Mouse (Mus musculus): ENCODE measurements around the gene Prkn. TPM values are rescaled to one million over a fixed set of nuclear protein-coding genes. Genes with fewer than 3 reads are reported as not detected.

Prkn gene
- polyA plus RNA-seq, 1 experiment from 2014 or later, result 0.14 TPM

- WGBS, result 70% methylated on average over 2 of the region's 2 CpGs
- ATAC-seq (replicated peaks; ENCODE audit: low FRiP score), result no peak
- no peak overlapping the region for H3K4me3 ChIP-seq (ENCODE audit: low read depth, low read length)
- no peaks in the 10 kb centered on the region for H3K9me3 ChIP-seq (ENCODE audit: control insufficient read depth, low read length)
- no peaks in the 10 kb centered on the region for H3K4me1 ChIP-seq (replicated peaks; ENCODE audit: control insufficient read depth, insufficient read depth, low read length)
- H3K27me3 ChIP-seq (replicated peaks; ENCODE audit: control insufficient read depth, insufficient read depth, low read length), result 0 out of 2 replicates have a peak, but pooled peaks cover 6% of the 10 kb centered on the region
- H3K9ac ChIP-seq (ENCODE audit: low read depth, low read length), result no peak overlapping the region
- no peak overlapping the region for H3K4me2 ChIP-seq
- no peaks in the 10 kb centered on the region for H3K36me3 ChIP-seq (ENCODE audit: control insufficient read depth, insufficient read depth, low read length)
- DNase-seq (ENCODE audit: low spot score), result no peak
- H3K27ac ChIP-seq (ENCODE audit: low read depth, low read length), result no peak overlapping the region
Measured at GRCm38 (mm10) chr17:11817886-11818285, 977.7 kb downstream of the Prkn start.

- no peak overlapping the region for H3K27ac ChIP-seq (ENCODE audit: low read depth, low read length)
- no peak for ATAC-seq (replicated peaks; ENCODE audit: low FRiP score)
Measured at GRCm38 (mm10) chr17:11819506-11819905, 979.3 kb downstream of the Prkn start.

DNA sequence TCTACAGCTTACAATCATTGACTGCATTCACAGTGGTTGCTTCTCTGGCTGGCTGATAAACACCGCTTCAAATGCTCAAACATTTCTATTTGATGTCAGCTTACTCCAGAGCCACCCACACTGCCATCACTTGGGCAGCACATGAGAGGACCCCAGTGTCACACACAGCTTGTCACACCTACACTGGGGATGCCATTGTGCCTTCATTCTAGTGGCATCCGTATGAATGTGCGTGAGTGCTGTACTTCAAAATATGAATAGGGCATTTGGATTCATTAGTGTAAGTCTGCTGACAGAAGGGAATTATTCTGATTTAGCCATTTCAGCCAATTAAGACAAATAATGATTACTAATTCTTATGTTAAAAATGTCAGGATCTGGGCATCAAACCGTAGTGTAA is 980.6 kb downstream of the Prkn start:
- Histone ChIP-seq H3K4me2 (no peak overlapping the region), H3K4me3 (ENCODE audit: low read depth, low read length) (no peak overlapping the region), H3K27me3 (replicated peaks; ENCODE audit: control insufficient read depth, insufficient read depth, low read length) (0 out of 2 replicates have a peak, but pooled peaks cover 6% of the 10 kb centered on the region), H3K4me1 (replicated peaks; ENCODE audit: control insufficient read depth, insufficient read depth, low read length) (no peaks in the 10 kb centered on the region), H3K27ac (ENCODE audit: low read depth, low read length) (no peak overlapping the region), H3K9ac (ENCODE audit: low read depth, low read length) (no peak overlapping the region), H3K36me3 (ENCODE audit: control insufficient read depth, insufficient read depth, low read length) (no peaks in the 10 kb centered on the region), H3K9me3 (ENCODE audit: control insufficient read depth, low read length) (no peaks in the 10 kb centered on the region)
- DNase-seq (ENCODE audit: low spot score) (no peak), ATAC-seq (replicated peaks; ENCODE audit: low FRiP score) (no peak)
- WGBS, result 84% methylated on average over 4 of the region's 4 CpGs

More at GRCm38 (mm10) chr17:11819506-11819905, 979.3 kb downstream of the Prkn start:
- H3K9ac ChIP-seq (ENCODE audit: low read depth, low read length), result no peak overlapping the region
- DNase-seq (ENCODE audit: low spot score), result no peak
- no peaks in the 10 kb centered on the region for H3K9me3 ChIP-seq (ENCODE audit: control insufficient read depth, low read length)
- H3K4me1 ChIP-seq (replicated peaks; ENCODE audit: control insufficient read depth, insufficient read depth, low read length), result no peaks in the 10 kb centered on the region
- H3K4me3 ChIP-seq (ENCODE audit: low read depth, low read length), result no peak overlapping the region
- no peak overlapping the region for H3K4me2 ChIP-seq
- H3K36me3 ChIP-seq (ENCODE audit: control insufficient read depth, insufficient read depth, low read length), result no peaks in the 10 kb centered on the region
- 69% methylated on average over 8 of the region's 8 CpGs for WGBS
- H3K27me3 ChIP-seq (replicated peaks; ENCODE audit: control insufficient read depth, insufficient read depth, low read length), result 0 out of 2 replicates have a peak, but pooled peaks cover 6% of the 10 kb centered on the region

GRCm38 (mm10) chr17:11829501-11829900 is 989.3 kb downstream of the Prkn start:
- DNase-seq (ENCODE audit: low spot score) (no peak), ATAC-seq (replicated peaks; ENCODE audit: low FRiP score) (no peak)
- Histone ChIP-seq H3K27me3 (replicated peaks; ENCODE audit: control insufficient read depth, insufficient read depth, low read length) (no peaks in the 10 kb centered on the region), H3K9ac (ENCODE audit: low read depth, low read length) (no peak overlapping the region), H3K4me2 (no peak overlapping the region), H3K4me1 (replicated peaks; ENCODE audit: control insufficient read depth, insufficient read depth, low read length) (no peaks in the 10 kb centered on the region), H3K4me3 (ENCODE audit: low read depth, low read length) (no peak overlapping the region), H3K9me3 (ENCODE audit: control insufficient read depth, low read length) (no peaks in the 10 kb centered on the region), H3K36me3 (ENCODE audit: control insufficient read depth, insufficient read depth, low read length) (no peaks in the 10 kb centered on the region), H3K27ac (ENCODE audit: low read depth, low read length) (no peak overlapping the region)
- WGBS, result 50% methylated on average over 3 of the region's 3 CpGs

DNA sequence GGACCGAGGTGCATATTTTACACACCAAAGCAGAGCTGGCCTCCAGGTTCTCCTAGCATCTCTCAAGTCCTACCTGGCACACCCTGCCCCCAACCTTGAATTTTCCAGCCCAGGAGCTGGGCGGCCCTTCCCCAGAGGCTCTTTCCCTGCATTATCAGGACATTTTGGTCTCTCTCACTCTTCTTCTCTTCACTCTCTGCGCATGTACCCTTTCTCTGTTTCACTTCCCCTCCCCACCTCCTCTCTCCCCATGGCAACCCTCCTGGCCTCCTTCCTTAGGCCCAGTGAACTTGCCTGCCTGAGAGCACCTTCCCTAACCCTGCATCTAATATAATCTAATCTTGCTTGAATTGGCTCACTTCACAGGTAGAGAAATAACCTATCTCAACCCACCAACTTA is 996.9 kb downstream of the Prkn start:
- 85% methylated on average over 3 of the region's 3 CpGs for WGBS
- H3K4me2 ChIP-seq, result no peak overlapping the region
- ATAC-seq (replicated peaks; ENCODE audit: low FRiP score) (no peak), DNase-seq (ENCODE audit: low spot score) (no peak)
- H3K9me3 ChIP-seq (ENCODE audit: control insufficient read depth, low read length), result no peaks in the 10 kb centered on the region
- no peaks in the 10 kb centered on the region for H3K4me1 ChIP-seq (replicated peaks; ENCODE audit: control insufficient read depth, insufficient read depth, low read length)
- no peaks in the 10 kb centered on the region for H3K36me3 ChIP-seq (ENCODE audit: control insufficient read depth, insufficient read depth, low read length)
- H3K9ac ChIP-seq (ENCODE audit: low read depth, low read length), result no peak overlapping the region
- no peak overlapping the region for H3K4me3 ChIP-seq (ENCODE audit: low read depth, low read length)
- no peaks in the 10 kb centered on the region for H3K27me3 ChIP-seq (replicated peaks; ENCODE audit: control insufficient read depth, insufficient read depth, low read length)
- no peak overlapping the region for H3K27ac ChIP-seq (ENCODE audit: low read depth, low read length)

DNA sequence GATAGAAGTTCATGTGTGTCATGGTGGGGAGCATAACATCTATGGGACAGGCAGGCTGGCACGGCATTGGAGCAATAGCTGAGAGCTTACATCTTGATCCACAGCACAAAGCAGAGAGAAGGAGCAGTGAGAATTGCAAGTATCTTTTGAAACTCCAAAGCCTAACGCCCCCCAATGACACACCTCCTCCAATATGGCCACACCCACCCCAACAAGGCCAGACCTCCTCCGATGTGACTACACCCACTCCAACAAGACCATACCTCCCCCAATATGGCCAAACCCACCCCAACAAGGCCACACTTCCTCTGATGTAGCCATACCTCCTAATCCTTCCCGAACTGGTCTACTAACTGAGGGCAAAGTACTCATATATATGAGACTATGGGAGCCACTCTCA is 1004.3 kb downstream of the Prkn start:
- Histone ChIP-seq H3K36me3 (ENCODE audit: control insufficient read depth, insufficient read depth, low read length) (no peaks in the 10 kb centered on the region), H3K9me3 (ENCODE audit: control insufficient read depth, low read length) (no peaks in the 10 kb centered on the region), H3K27ac (ENCODE audit: low read depth, low read length) (no peak overlapping the region), H3K4me1 (replicated peaks; ENCODE audit: control insufficient read depth, insufficient read depth, low read length) (0 out of 2 replicates have a peak, but pooled peaks cover 2% of the 10 kb centered on the region), H3K4me3 (ENCODE audit: low read depth, low read length) (no peak overlapping the region), H3K27me3 (replicated peaks; ENCODE audit: control insufficient read depth, insufficient read depth, low read length) (no peaks in the 10 kb centered on the region), H3K9ac (ENCODE audit: low read depth, low read length) (no peak overlapping the region), H3K4me2 (no peak overlapping the region)
- DNase-seq (ENCODE audit: low spot score) (no peak), ATAC-seq (replicated peaks; ENCODE audit: low FRiP score) (no peak)
- WGBS, result 87% methylated on average over 4 of the region's 4 CpGs

DNA sequence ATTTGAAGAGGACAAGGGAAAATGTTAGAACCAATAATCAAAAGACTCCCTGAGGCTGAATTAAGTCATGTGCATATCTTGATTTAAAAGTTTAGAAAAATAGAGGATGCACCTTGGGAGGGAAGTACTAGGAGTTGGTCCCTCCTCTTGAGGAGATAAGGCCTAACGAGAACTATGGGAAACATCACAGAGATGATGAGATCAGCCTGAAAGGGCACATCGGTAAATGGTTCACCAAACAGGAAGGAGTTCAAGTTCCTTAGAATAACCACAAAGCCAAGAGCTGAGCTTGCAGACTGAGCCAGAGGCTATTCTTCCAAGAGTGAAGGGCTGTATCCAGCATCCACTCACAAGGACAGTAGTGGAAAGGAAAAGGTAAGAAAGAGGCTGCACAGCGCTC is 1004.8 kb downstream of the Prkn start:
- DNase-seq (ENCODE audit: low spot score), result no peak
- Histone ChIP-seq H3K9ac (ENCODE audit: low read depth, low read length) (no peak overlapping the region), H3K27ac (ENCODE audit: low read depth, low read length) (no peak overlapping the region), H3K36me3 (ENCODE audit: control insufficient read depth, insufficient read depth, low read length) (no peaks in the 10 kb centered on the region), H3K9me3 (ENCODE audit: control insufficient read depth, low read length) (no peaks in the 10 kb centered on the region), H3K4me2 (no peak overlapping the region), H3K27me3 (replicated peaks; ENCODE audit: control insufficient read depth, insufficient read depth, low read length) (no peaks in the 10 kb centered on the region), H3K4me1 (replicated peaks; ENCODE audit: control insufficient read depth, insufficient read depth, low read length) (0 out of 2 replicates have a peak, but pooled peaks cover 2% of the 10 kb centered on the region), H3K4me3 (ENCODE audit: low read depth, low read length) (no peak overlapping the region)
- 51% methylated on average over 3 of the region's 3 CpGs for WGBS
- no peak for ATAC-seq (replicated peaks; ENCODE audit: low FRiP score)

GRCm38 (mm10) chr17:11845506-11845905 is 1005.3 kb downstream of the Prkn start:
- Histone ChIP-seq H3K4me3 (ENCODE audit: low read depth, low read length) (no peak overlapping the region), H3K4me2 (no peak overlapping the region), H3K27ac (ENCODE audit: low read depth, low read length) (no peak overlapping the region), H3K36me3 (ENCODE audit: control insufficient read depth, insufficient read depth, low read length) (no peaks in the 10 kb centered on the region), H3K27me3 (replicated peaks; ENCODE audit: control insufficient read depth, insufficient read depth, low read length) (no peaks in the 10 kb centered on the region), H3K4me1 (replicated peaks; ENCODE audit: control insufficient read depth, insufficient read depth, low read length) (0 out of 2 replicates have a peak, but pooled peaks cover 2% of the 10 kb centered on the region), H3K9me3 (ENCODE audit: control insufficient read depth, low read length) (no peaks in the 10 kb centered on the region), H3K9ac (ENCODE audit: low read depth, low read length) (no peak overlapping the region)
- ATAC-seq (replicated peaks; ENCODE audit: low FRiP score), result no peak
- DNase-seq (ENCODE audit: low spot score), result no peak
- WGBS, result 39% methylated on average over 2 of the region's 2 CpGs

DNA sequence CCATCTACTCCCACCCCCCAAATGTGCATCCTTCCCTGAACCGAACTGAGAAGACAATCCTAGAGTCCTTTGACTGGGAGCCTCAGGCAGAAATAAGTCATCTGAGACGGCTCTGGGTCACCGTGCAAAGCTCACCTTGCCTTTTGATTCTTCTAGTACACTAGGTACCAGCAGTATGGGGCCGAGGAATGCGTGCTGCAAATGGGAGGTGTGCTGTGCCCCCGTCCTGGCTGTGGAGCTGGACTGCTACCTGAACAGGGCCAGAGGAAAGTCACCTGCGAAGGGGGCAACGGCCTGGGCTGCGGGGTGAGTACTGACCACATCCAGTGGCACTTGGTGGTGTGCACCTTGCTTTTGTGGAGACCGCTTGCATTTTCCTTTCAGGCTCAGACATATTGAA is 1014.4 kb downstream of the Prkn start:
- peak; percentile 20 for DNase-seq (ENCODE audit: low spot score)

More for the DNA sequence above, 1014.4 kb downstream of the Prkn start:
- Histone ChIP-seq H3K9ac (ENCODE audit: low read depth, low read length) (no peak overlapping the region), H3K9me3 (ENCODE audit: control insufficient read depth, low read length) (no peaks in the 10 kb centered on the region), H3K4me3 (ENCODE audit: low read depth, low read length) (no peak overlapping the region), H3K4me1 (replicated peaks; ENCODE audit: control insufficient read depth, insufficient read depth, low read length) (no peaks in the 10 kb centered on the region), H3K27ac (ENCODE audit: low read depth, low read length) (no peak overlapping the region), H3K4me2 (no peak overlapping the region), H3K36me3 (ENCODE audit: control insufficient read depth, insufficient read depth, low read length) (no peaks in the 10 kb centered on the region), H3K27me3 (replicated peaks; ENCODE audit: control insufficient read depth, insufficient read depth, low read length) (no peaks in the 10 kb centered on the region)
- no peak for ATAC-seq (replicated peaks; ENCODE audit: low FRiP score)
- WGBS, result 78% methylated on average over 10 of the region's 10 CpGs
